ENCODE assay signal across 16 mouse cellular contexts in genomic region chr7:43623819-43624218, GRCm38 (mm10). TPM values are rescaled to one million over a fixed set of nuclear protein-coding genes. Genes with fewer than 3 reads are reported as not detected.
DNase-seq lines count a peak whose midpoint lies in the region; ATAC-seq lines count a peak whose summit lies in the region.
"Had no signal": no experiment of that assay in that cellular context is flagged by ENCODE, and none has a peak within 500 bp of the region (broad histone marks: within the 10 kb centered on the region; RNA-seq: fewer than 3 reads in every experiment).

No protein-coding gene starts in this region.

- no peaks in the 10 kb centered on the region for H3K9me3 ChIP-seq in kidney, embryonic 15.5 days (replicated peaks)
- H3K9me3 ChIP-seq in hindbrain, embryonic 11.5 days (ENCODE audit: control insufficient read depth, low read length), result no peaks in the 10 kb centered on the region
- H3K9me3 ChIP-seq in midbrain, embryonic 12.5 days, result no peaks in the 10 kb centered on the region
- H3K9me3 ChIP-seq: limb, embryonic 15.5 days had no signal

- 8% methylated on average over 10 of the region's 10 CpGs for WGBS in kidney, embryonic 15.5 days
- WGBS in hindbrain, embryonic 11.5 days, result 17% methylated on average over 10 of the region's 10 CpGs
- 17% methylated on average over 10 of the region's 10 CpGs for WGBS in midbrain, embryonic 12.5 days

- no peak overlapping the region for H3K4me3 ChIP-seq in kidney, embryonic 15.5 days (replicated peaks)
- H3K4me3 ChIP-seq in hindbrain, embryonic 11.5 days (ENCODE audit: low read depth, low read length), result no peak overlapping the region
- H3K4me3 ChIP-seq in midbrain, embryonic 12.5 days, result no peak overlapping the region
- H3K4me3 ChIP-seq: limb, embryonic 15.5 days had no signal

- H3K27me3 ChIP-seq in kidney, embryonic 15.5 days, result no peaks in the 10 kb centered on the region
- no peaks in the 10 kb centered on the region for H3K27me3 ChIP-seq in hindbrain, embryonic 11.5 days (ENCODE audit: control insufficient read depth, insufficient read depth, low read length)
- H3K27me3 ChIP-seq in midbrain, embryonic 12.5 days, result no peaks in the 10 kb centered on the region
- H3K27me3 ChIP-seq: limb, embryonic 15.5 days had no signal

- no peak for DNase-seq in kidney, adult 8-10 months
- DNase-seq in hindbrain, embryonic 11.5 days (ENCODE audit: low spot score), result peak; percentile 13
- DNase-seq in retina, postnatal 1 day, result peak; percentile 22
- no peak for DNase-seq in natural killer cell, adult 2 months (ENCODE audit: low spot score in 2 of 2)
- no peak for DNase-seq in gastrocnemius, adult 8-10 months (ENCODE audit: low spot score in 2 of 2)
- DNase-seq in right cerebral cortex, adult 2 months (ENCODE audit: low spot score in 2 of 2), result no peak
- DNase-seq: B cell, adult 2 months; cerebellum, postnatal 14 days; heart, adult 18-20 months; thymus, postnatal 14 days had no signal

- H3K36me3 ChIP-seq in kidney, embryonic 15.5 days, result no peaks in the 10 kb centered on the region
- no peaks in the 10 kb centered on the region for H3K36me3 ChIP-seq in hindbrain, embryonic 11.5 days (ENCODE audit: control insufficient read depth, insufficient read depth, low read length)
- no peaks in the 10 kb centered on the region for H3K36me3 ChIP-seq in midbrain, embryonic 12.5 days
- H3K36me3 ChIP-seq: limb, embryonic 15.5 days had no signal

- H3K27ac ChIP-seq in kidney, embryonic 15.5 days, result no peak overlapping the region
- no peak overlapping the region for H3K27ac ChIP-seq in hindbrain, embryonic 11.5 days (ENCODE audit: low read depth, low read length)
- H3K27ac ChIP-seq in midbrain, embryonic 12.5 days (replicated peaks), result no peak overlapping the region
- H3K27ac ChIP-seq: limb, embryonic 15.5 days had no signal

- 0 out of 2 replicates have a peak, but pooled peaks cover 3% of the 10 kb centered on the region for H3K4me1 ChIP-seq in kidney, embryonic 15.5 days
- no peaks in the 10 kb centered on the region for H3K4me1 ChIP-seq in hindbrain, embryonic 11.5 days (replicated peaks; ENCODE audit: control insufficient read depth, insufficient read depth, low read length)
- 0 out of 2 replicates have a peak, but pooled peaks cover 6% of the 10 kb centered on the region for H3K4me1 ChIP-seq in midbrain, embryonic 12.5 days
- H3K4me1 ChIP-seq: limb, embryonic 15.5 days had no signal

- 0 out of 2 replicates have a peak, but pooled peaks have one; percentile 25 for ATAC-seq in kidney, embryonic 15.5 days (replicated peaks; ENCODE audit: low FRiP score)
- peak; percentile 63 for ATAC-seq in hindbrain, embryonic 11.5 days (ENCODE audit: low FRiP score)
- peak; percentile 54; the same call in 1 of the 2 replicates for ATAC-seq in midbrain, embryonic 12.5 days (ENCODE audit: low FRiP score, low read depth)

- peak overlapping the region; percentile 4; the same call in 1 of the 2 replicates for H3K4me2 ChIP-seq in kidney, embryonic 15.5 days
- no peak overlapping the region for H3K4me2 ChIP-seq in hindbrain, embryonic 11.5 days (replicated peaks; ENCODE audit: low read depth, low read length)
- peak overlapping the region; percentile 32 for H3K4me2 ChIP-seq in midbrain, embryonic 12.5 days (replicated peaks)
- H3K4me2 ChIP-seq: limb, embryonic 15.5 days had no signal

- no peak overlapping the region for H3K9ac ChIP-seq in kidney, embryonic 15.5 days
- no peak overlapping the region for H3K9ac ChIP-seq in hindbrain, embryonic 11.5 days (ENCODE audit: low read depth, low read length)
- H3K9ac ChIP-seq in midbrain, embryonic 12.5 days (replicated peaks), result no peak overlapping the region
- H3K9ac ChIP-seq: limb, embryonic 15.5 days had no signal

RNA-seq across cellular contexts. Expression of gene Ceacam18, which starts 10.7 kb away (rescaled TPM):
- not detected in 2 replicates for polyA plus RNA-seq in kidney, embryonic 15.5 days (2015; fragmentation: Nextera tagmentation; extraction: Ambion mirVana)
- polyA plus RNA-seq in hindbrain, embryonic 11.5 days (2014; fragmentation: Nextera tagmentation; extraction: Ambion mirVana), result not detected in 2 replicates
- not detected in 2 replicates for polyA plus RNA-seq in midbrain, embryonic 12.5 days (2016; fragmentation: Nextera tagmentation; extraction: Ambion mirVana)
- not detected for total RNA-seq in gastrocnemius, adult 8-10 months (2022)
- total RNA-seq: heart, adult 18-20 months; hematopoietic stem cell, adult 5-6 weeks had no signal
- polyA plus RNA-seq: limb, embryonic 15.5 days; spleen, adult 2 months had no signal

RNA-seq across cellular contexts. Expression of gene Zfp819, which starts 16.9 kb away (rescaled TPM):
- polyA plus RNA-seq in kidney, embryonic 15.5 days (2015; fragmentation: Nextera tagmentation; extraction: Ambion mirVana), result 0.21 TPM in 1 of 2 replicates, not detected in the other
- 0.43 and 1.3 TPM in 2 replicates for polyA plus RNA-seq in hindbrain, embryonic 11.5 days (2014; fragmentation: Nextera tagmentation; extraction: Ambion mirVana)
- polyA plus RNA-seq in midbrain, embryonic 12.5 days (2016; fragmentation: Nextera tagmentation; extraction: Ambion mirVana), result 0.24 and 0.58 TPM in 2 replicates
- not detected for total RNA-seq in gastrocnemius, adult 8-10 months (2022)
- total RNA-seq: heart, adult 18-20 months; hematopoietic stem cell, adult 5-6 weeks had no signal
- polyA plus RNA-seq: large intestine, adult 2 months; limb, embryonic 15.5 days had no signal

RNA-seq across cellular contexts. Expression of gene Siglece, which starts 36.1 kb away (rescaled TPM):
- polyA plus RNA-seq in kidney, embryonic 15.5 days (2015; fragmentation: Nextera tagmentation; extraction: Ambion mirVana), result 0.66 and 0.77 TPM in 2 replicates
- polyA plus RNA-seq in hindbrain, embryonic 11.5 days (2014; fragmentation: Nextera tagmentation; extraction: Ambion mirVana), result 0.42 and 0.46 TPM in 2 replicates
- polyA plus RNA-seq in midbrain, embryonic 12.5 days (2016; fragmentation: Nextera tagmentation; extraction: Ambion mirVana), result 0.24 TPM in 2 replicates
- total RNA-seq in gastrocnemius, adult 8-10 months (2022), result under 1 TPM; 0.12 to 0.25 (median 0.16) TPM

RNA-seq across cellular contexts. Expression of gene Zfp719, which starts 44.4 kb away (rescaled TPM):
- 12.4 and 12.6 TPM in 2 replicates for polyA plus RNA-seq in kidney, embryonic 15.5 days (2015; fragmentation: Nextera tagmentation; extraction: Ambion mirVana)
- 17.1 and 18.5 TPM in 2 replicates for polyA plus RNA-seq in hindbrain, embryonic 11.5 days (2014; fragmentation: Nextera tagmentation; extraction: Ambion mirVana)
- 17.8 and 17.9 TPM in 2 replicates for polyA plus RNA-seq in midbrain, embryonic 12.5 days (2016; fragmentation: Nextera tagmentation; extraction: Ambion mirVana)
- total RNA-seq in gastrocnemius, adult 8-10 months (2022), result 1 to 10 TPM; 3.6 to 3.9 (median 3.8) TPM

RNA-seq across cellular contexts. Expression of gene Ctu1, which starts 48.0 kb away (rescaled TPM):
- polyA plus RNA-seq in kidney, embryonic 15.5 days (2015; fragmentation: Nextera tagmentation; extraction: Ambion mirVana), result 15.3 and 16.8 TPM in 2 replicates
- polyA plus RNA-seq in hindbrain, embryonic 11.5 days (2014; fragmentation: Nextera tagmentation; extraction: Ambion mirVana), result 9.0 and 9.7 TPM in 2 replicates
- 17.6 and 17.9 TPM in 2 replicates for polyA plus RNA-seq in midbrain, embryonic 12.5 days (2016; fragmentation: Nextera tagmentation; extraction: Ambion mirVana)
- 1 to 10 TPM; 2.1 to 3.2 (median 2.6) TPM for total RNA-seq in gastrocnemius, adult 8-10 months (2022)

Comparison
In these comparisons a context has a peak if more than half of its experiments do, and no peak if none do; other contexts are left out.
1. DNase-seq: peak in hindbrain, embryonic 11.5 days (single experiment) and retina, postnatal 1 day (single experiment); none in kidney, adult 8-10 months (0 of 2), natural killer cell, adult 2 months (0 of 2), gastrocnemius, adult 8-10 months (0 of 2) and right cerebral cortex, adult 2 months (0 of 2).
2. Peak in every context shown above with its lines, with median percentiles within 50 percentile points of each other: ATAC-seq.